Mouse (Mus musculus): Measurements from ENCODE around the gene Vangl2. TPM values are rescaled to one million over a fixed set of nuclear protein-coding genes. Genes with fewer than 3 reads are reported as not detected.

Vangl2 gene
- polyA plus RNA-seq, 1 experiment, result 7.5 TPM

- Histone ChIP-seq H3K4me3 (ENCODE audit: insufficient read depth, low read length) (no peak overlapping the region), H3K4me1 (ENCODE audit: control insufficient read depth, insufficient read depth, low read length) (no peaks in the 10 kb centered on the region), H3K27ac (ENCODE audit: insufficient read depth, low read length) (no peak overlapping the region; the same call in 1 of the 2 replicates)
- TF ChIP-seq POLR2A (IDR thresholded peaks at IDR 0.05; ENCODE audit: extremely low read depth, insufficient read depth, low read length), result no peak
- no peak for TF ChIP-seq CTCF (IDR thresholded peaks at IDR 0.05; ENCODE audit: extremely low read depth, insufficient read depth, low read length)
Measured at GRCm38 (mm10) chr1:171961704-171962103, 66.5 kb downstream of the Vangl2 start.

GRCm38 (mm10) chr1:171960726-171961125 lies 67.5 kb downstream of the Vangl2 start:
- H3K4me3 ChIP-seq (ENCODE audit: insufficient read depth, low read length), result no peak overlapping the region
- TF ChIP-seq CTCF (IDR thresholded peaks at IDR 0.05; ENCODE audit: extremely low read depth, insufficient read depth, low read length), result no peak
- H3K4me1 ChIP-seq (ENCODE audit: control insufficient read depth, insufficient read depth, low read length), result no peaks in the 10 kb centered on the region
- no peak overlapping the region for H3K27ac ChIP-seq (ENCODE audit: insufficient read depth, low read length)

- H3K27ac ChIP-seq (ENCODE audit: insufficient read depth, low read length), result no peak overlapping the region
- no peak overlapping the region for H3K4me3 ChIP-seq (ENCODE audit: insufficient read depth, low read length)
- no peak for TF ChIP-seq POLR2A (IDR thresholded peaks at IDR 0.05; ENCODE audit: extremely low read depth, insufficient read depth, low read length)
- TF ChIP-seq CTCF (IDR thresholded peaks at IDR 0.05; ENCODE audit: extremely low read depth, insufficient read depth, low read length), result no peak
- no peaks in the 10 kb centered on the region for H3K4me1 ChIP-seq (ENCODE audit: control insufficient read depth, insufficient read depth, low read length)
Measured at GRCm38 (mm10) chr1:171957411-171957810, 70.8 kb downstream of the Vangl2 start.

- no peak for TF ChIP-seq POLR2A (IDR thresholded peaks at IDR 0.05; ENCODE audit: extremely low read depth, insufficient read depth, low read length)
- TF ChIP-seq CTCF (IDR thresholded peaks at IDR 0.05; ENCODE audit: extremely low read depth, insufficient read depth, low read length), result no peak
- Histone ChIP-seq H3K4me3 (ENCODE audit: insufficient read depth, low read length) (no peak overlapping the region), H3K27ac (ENCODE audit: insufficient read depth, low read length) (no peak overlapping the region), H3K4me1 (ENCODE audit: control insufficient read depth, insufficient read depth, low read length) (no peaks in the 10 kb centered on the region)
Measured at GRCm38 (mm10) chr1:171955071-171955470, 73.2 kb downstream of the Vangl2 start.

Other genes with a start within 250 kb of the Vangl2 start
- 2.4 and 2.7 TPM in 2 replicates for gene Cd84, start 188.7 kb downstream of the Vangl2 start, polyA plus RNA-seq (2012; rRNA removed)
- gene Gm10521, start 132.8 kb downstream of the Vangl2 start, polyA plus RNA-seq (2012; rRNA removed), result 0.15 and 0.19 TPM in 2 replicates
- gene Slamf6, start 110.9 kb downstream of the Vangl2 start, polyA plus RNA-seq (2012; rRNA removed), result 0.21 and 0.78 TPM in 2 replicates
- gene Nhlh1, start 29.1 kb upstream of the Vangl2 start, polyA plus RNA-seq (2012; rRNA removed), result 0.52 and 0.57 TPM in 2 replicates
- 104 and 105 TPM in 2 replicates for gene Copa, start 54.1 kb upstream of the Vangl2 start, polyA plus RNA-seq (2012; rRNA removed)
- 89.5 and 90.6 TPM in 2 replicates for gene Ncstn, start 54.4 kb upstream of the Vangl2 start, polyA plus RNA-seq (2012; rRNA removed)
- 85.8 and 87.6 TPM in 2 replicates for gene Pex19, start 98.3 kb upstream of the Vangl2 start, polyA plus RNA-seq (2012; rRNA removed)
- gene Dcaf8, start 119.6 kb upstream of the Vangl2 start, polyA plus RNA-seq (2012; rRNA removed), result 99.6 and 106 TPM in 2 replicates
- gene Pea15a, start 178.4 kb upstream of the Vangl2 start, polyA plus RNA-seq (2012; rRNA removed), result 530 and 543 TPM in 2 replicates
- gene Casq1, start 191.4 kb upstream of the Vangl2 start, polyA plus RNA-seq (2012; rRNA removed), result 1.1 and 2.9 TPM in 2 replicates
- not detected in 2 replicates for gene Atp1a4, start 230.0 kb upstream of the Vangl2 start, polyA plus RNA-seq (2012; rRNA removed)
- 318 and 326 TPM in 2 replicates for gene Igsf8, start 233.2 kb upstream of the Vangl2 start, polyA plus RNA-seq (2012; rRNA removed)

Measured in cortical plate, adult 2 months (tissue).